Mouse (Mus musculus) megakaryocyte, embryonic 14.5 days (primary cell): ENCODE measurements around the gene Fosl2.

ENCODE experiments used
- FLI1 ChIP-seq: IDR thresholded peaks from 2 replicates; pipeline ENCODE4 v1.6.1; 2012; ENCODE audit warnings: low read length, inconsistent platforms, mixed read lengths
- GATA1 ChIP-seq: IDR thresholded peaks from 3 replicates; pipeline ENCODE4 v1.6.1; 2012; ENCODE audit warnings: mixed read lengths, low read length, inconsistent platforms, borderline replicate concordance

DNA sequence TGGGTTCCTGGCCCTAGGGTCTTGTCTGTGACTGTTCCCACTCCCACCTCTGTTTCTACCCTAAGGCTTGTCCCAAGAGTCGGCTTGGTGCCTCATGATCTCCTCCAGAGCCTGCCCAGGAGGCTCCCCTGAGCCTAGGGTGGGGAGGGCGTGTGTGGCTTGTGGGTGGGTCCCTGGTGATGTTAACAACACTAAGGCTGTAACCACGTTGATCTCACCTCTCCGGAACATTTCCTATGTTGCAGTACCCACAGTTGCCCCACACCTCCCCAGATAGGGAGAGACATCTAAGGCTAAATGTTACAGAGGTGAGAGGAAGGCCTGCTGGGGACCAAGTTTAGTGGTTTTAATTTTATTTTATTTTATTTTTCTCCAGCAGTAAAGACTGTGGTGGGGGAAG, 13.0 kb downstream of the Fosl2 start:
- TF ChIP-seq GATA1 (no peak), FLI1 (no peak)
